Mouse (Mus musculus) lung, adult 18-20 months (tissue): ENCODE measurements around the gene Hrnr.
A peak's percentile ranks its signal among the peaks of the same experiment; 100 is the strongest.

Experiments
- DNase-seq, 2 experiments: peaks; one replicate each; pipeline ENCODE4 v3.0.0; 2022; ENCODE audit warnings: mixed read lengths in 2 of 2

The Hrnr gene

GRCm38 (mm10) chr3:93319449-93319848 is at the start of gene Hrnr:
Gene Hrnr, plus strand, starts transcription at chr3:93319749.
- no peak for DNase-seq

- no peak for DNase-seq
These were observed 46.3 kb upstream of the Hrnr start, which contains the start of gene Flg for GRCm38 (mm10) chr3:93273223-93273622. Gene Flg, plus strand, starts transcription at chr3:93273523.

DNA sequence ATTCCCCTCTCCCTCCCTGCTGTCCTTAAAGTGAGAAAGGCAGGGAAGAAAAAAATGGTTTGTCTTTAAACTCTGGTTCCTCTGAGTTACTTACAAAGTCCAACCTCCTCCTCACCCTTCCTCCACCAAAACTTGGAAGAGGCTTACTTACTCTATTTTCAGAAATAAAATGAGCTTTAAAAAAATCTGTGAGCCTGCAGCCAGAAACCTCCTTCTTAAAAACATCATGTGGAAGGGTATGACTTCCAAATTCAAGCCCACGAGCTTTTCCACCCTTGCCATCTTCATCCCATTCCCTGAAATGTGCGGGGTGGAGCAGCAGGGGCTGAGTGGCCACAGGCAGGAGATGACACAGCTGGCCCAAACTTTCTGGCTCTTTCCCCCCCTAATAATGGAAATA is 22.0 kb upstream of the Hrnr start:
- no peak for DNase-seq

DNA sequence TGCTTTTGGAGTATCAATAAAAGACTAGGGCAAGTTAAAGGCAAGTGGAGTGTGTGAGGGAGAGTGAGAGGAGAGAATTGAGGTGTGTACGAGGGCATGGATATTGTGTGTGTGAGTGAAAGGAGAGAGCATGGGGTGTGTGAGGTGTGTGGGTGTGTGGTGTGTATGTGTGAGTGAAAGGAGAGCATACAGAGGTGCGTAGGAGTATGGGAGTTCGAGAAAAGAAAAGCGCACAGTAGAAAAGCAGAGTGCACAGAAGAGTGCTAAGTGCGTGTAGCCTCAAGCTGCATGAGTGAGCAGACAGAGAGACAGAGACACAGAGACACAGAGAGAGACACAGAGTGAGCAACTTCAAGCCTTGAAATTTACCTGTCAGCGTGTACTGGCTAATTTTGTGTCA is 19.7 kb upstream of the Hrnr start:
- DNase-seq: no peak

DNA sequence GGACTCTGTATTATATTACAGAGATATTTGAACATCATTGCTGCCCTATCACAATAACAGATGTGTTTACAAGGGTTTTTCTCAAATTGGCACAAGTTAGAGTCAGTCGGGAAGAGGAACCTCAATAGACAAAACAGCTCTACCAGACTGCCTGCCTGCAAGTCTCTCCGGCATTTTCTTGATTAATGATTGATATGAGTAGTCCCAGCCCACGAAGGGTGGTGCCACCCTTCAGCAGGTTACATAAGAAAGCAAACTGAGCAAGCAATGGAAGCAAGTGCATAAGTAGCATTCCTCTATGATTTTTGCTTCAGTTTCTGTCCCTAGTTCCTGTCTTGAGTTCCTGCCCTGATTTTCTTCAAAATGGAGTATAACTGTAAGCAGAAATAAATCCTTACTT is 17.7 kb upstream of the Hrnr start:
- DNase-seq: no peak

- no peak for DNase-seq
These were observed 13.4 kb upstream of the Hrnr start for GRCm38 (mm10) chr3:93306142-93306541.

DNA sequence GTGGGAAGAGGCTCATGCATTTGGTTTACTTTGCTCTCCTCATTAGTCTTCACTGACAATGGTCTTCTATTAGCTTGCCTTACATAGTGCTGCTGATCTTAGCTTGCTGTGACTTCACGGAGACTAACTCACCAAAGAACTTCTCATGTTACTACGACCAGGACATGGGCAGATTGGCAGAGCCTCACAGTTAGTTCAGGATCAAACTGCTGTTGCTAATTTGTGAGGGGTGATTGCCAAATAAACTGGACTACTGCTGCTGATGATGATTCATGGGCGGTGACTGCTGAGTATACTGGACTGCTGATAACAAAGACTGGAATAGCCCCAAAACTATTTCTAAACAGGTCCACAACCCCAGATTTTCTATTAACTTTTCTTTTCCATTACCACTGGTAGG is 8.2 kb upstream of the Hrnr start:
- DNase-seq: no peak

- no peak for DNase-seq
These were observed 5.2 kb upstream of the Hrnr start for GRCm38 (mm10) chr3:93314388-93314787.

DNA sequence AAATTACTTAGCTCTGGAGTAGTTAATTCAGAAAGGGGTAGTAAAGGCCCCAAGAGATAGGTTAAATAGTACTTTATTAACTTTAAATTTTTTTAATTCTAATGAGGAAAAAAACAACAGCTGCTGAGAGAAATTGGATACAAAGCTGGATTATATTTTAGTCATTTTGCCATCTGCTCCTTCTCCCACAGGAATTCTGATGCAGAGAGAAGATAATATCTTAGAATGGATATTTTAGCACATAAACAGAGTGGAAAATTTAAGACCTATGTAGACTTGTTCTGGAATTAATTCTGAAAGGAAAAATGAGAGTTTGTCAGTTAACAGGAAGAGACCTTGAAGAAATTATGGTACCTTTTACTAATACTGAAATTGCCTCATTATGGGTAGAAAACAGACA is 18.2 kb downstream of the Hrnr start:
- no peak for DNase-seq

GRCm38 (mm10) chr3:93340021-93340420 is 20.5 kb downstream of the Hrnr start:
- no peak for DNase-seq

DNA sequence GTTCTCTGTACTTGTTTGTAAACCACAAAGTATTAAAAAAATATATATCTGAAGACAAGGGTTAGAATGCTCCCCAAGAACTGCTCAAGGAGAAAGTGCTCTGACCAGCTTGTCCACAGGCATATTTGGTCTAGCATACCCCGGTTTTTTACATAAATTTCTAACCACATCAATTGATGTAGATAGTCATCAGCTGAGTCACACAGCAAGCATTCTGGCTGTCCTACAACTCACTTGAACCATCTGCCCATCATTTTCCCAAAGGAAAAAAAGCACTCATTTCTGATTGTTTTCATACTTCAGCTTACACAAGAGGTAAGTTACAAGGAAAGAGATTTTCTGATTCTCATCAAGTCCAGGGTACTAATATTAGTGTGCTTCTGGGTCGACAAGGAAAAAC is 27.3 kb downstream of the Hrnr start:
- DNase-seq: no peak

DNA sequence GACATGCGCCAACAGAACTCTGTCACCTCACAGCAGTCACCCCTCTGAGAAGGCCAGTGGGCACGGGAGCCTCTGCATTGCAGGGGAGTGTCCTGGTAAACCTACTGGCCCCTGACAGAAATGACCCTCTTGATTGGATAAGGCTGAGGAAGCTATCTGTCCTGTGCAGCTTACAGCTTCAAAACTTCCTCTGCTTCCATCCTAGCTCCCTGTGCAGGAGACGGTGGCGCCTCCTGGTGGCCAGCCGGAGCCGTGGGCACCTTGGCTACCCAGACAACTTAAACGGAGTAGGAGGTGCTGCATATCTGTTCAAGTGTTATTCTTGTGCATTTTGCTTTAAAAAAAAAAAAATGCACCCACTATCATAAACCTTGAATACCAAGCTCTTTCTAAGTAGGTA is 40.5 kb downstream of the Hrnr start:
- peak; percentile 34 to 46 for DNase-seq

GRCm38 (mm10) chr3:93361933-93362574 is 42.5 kb downstream of the Hrnr start:
- DNase-seq: no peak

DNA sequence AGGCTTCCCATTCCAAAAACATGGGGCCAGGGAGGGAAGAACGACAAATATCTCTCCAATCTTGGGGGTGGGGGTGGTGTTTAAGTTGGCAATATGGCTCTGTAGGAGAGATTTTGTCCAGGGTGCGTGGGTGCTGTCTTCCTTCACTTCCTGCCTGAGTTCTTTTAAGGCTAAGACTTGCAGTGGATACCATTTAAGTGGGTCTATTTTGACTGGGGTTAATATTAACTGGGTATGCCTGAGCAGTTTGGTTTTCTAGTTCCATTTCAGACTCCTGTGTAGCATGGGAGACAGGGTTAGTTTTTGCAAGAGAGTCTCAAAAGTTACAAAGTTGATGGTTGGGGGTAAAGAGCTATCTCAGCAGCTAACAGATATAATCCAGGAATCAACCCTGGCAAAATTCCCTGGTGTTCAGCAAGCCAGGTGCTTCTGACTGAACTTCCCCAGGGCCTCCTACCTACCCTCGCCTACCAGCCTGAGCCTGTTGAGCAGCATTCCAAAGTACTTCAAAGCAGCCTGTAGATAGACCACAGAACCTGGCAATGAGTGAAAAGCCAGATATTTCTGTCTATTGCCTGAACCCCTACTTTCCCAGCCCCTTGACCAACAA is 47.5 kb downstream of the Hrnr start:
- DNase-seq: peak; percentile 68 to 78

DNA sequence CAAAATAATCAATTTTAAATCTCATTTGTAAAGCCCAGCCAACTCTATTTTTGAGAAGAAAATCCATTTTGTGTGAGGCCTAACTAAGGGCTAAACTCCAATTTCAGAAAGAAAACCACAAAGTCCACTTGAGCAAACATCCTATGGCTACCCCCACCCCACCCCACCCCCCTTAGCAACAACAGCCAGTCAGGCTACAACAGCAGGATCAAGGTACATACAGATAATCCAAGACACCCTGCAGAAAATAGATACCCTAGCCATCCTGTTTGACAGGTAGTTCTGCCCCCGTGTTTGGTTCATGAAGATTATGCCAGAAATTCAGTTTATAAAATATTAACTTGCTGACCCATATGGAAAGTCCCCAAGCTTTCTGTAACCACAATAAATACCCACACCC is 48.6 kb downstream of the Hrnr start:
- DNase-seq: no peak

DNA sequence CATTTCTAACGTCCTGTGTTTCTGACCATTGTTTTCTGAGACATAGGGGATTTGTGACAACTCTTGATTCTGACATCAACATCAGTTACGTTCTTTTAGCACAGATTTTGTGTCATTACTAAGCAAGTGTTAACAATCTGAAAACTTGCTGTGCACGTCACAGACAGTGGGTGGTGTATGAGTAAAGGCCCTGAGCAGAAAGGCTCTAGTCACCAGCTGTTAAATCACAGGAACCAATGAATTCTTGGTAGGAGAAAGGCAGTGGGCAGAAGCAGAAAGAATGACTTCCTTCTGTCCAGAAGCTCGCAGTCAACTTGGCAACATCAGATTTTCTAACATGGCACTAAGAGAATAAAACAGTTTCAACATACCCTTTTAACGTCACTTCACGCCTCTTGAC is 53.9 kb downstream of the Hrnr start:
- DNase-seq: no peak

- no peak for DNase-seq
These were observed 55.6 kb downstream of the Hrnr start for GRCm38 (mm10) chr3:93375196-93375595.

DNA sequence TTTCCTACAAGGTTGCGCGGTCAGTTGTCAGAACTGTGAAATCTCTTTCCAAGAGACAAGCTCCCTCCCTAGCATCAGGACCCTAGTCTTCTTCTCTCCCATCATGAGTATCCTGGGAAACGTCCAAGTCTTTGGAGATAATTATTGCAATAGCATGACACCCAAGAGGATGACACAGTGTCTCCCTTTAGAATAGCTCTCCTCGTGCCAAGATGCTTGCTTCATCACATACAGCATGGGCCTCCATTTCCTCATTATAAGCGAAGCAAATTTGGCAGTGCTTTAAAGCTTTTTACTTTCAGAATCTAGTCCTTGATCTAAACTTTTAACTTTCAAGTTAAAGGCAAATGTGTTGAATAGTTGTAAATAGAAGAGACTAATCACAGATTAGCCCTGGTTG is 56.1 kb downstream of the Hrnr start:
- DNase-seq: no peak

DNA sequence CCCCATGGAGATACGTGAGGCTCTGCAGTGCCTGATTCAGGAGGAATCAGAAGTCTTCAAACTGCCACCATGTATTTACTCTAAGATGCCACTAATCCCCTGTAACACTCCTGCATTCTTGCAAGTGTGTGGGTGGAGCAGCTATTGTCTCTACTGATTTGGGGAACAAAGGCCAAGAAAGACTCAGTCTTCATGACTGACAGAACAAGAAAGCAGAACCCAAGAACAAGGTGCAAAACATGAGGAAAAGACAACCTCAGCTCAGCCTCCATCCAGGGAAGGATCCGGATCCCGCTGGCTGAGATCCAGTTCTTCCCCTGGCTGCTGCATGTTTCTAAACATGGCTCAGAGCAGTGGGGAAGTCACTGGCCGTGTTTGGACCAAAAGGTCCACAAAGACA is 58.6 kb downstream of the Hrnr start:
- DNase-seq: no peak
